Comparison of ENCODE assay signal across 8 mouse cellular contexts in the genomic region with DNA sequence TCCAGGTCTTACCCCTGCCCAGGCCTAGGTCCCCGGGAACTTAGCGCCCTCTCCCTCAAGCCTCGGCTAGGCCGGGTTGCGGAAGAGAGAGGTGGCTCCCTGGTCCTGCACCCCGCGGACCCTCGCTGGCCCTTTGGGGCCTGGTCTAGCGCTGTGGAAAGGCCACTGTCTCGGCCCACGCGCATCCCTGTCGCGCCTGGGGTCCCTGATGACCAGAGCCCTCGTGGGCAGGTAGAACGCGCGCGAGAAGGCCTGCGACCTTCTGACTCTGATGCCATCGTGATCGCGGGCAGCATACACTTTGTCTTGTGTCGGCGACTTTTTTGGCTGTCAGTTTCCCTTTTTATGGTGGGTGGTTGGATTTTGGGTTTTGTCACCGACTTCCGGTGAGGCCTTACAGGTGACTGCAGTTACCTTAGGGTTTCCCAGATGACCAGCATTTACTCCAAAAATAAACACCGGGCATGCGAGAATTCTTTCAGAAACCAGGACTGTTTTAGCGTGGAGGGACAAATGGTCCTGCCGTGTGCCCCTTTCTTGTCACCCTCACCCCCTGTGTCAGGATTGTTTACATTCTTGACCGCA. TPM values are rescaled to one million over a fixed set of nuclear protein-coding genes. Genes with fewer than 3 reads are reported as not detected.
DNase-seq lines count a peak whose midpoint lies in the region; ATAC-seq and TF ChIP-seq lines count a peak whose summit lies in the region.

A gene (minus strand): TSS at position 223 of the 585 bp plus-strand sequence.

- TF ChIP-seq POLR2A in liver, adult 2 months (IDR thresholded peaks at IDR 0.05; ENCODE audit: extremely low read depth, insufficient read depth, low read length), result no peak

- H3K36me3 ChIP-seq in forebrain, embryonic 14.5 days (ENCODE audit: control insufficient read depth, insufficient read depth, low read length), result peaks cover 7% of the 10 kb centered on the region
- peaks cover 15% of the 10 kb centered on the region for H3K36me3 ChIP-seq in liver, adult 2 months (ENCODE audit: control insufficient read depth, insufficient read depth, low read length)
- peaks cover 10% of the 10 kb centered on the region; the same call in 1 of the 2 replicates for H3K36me3 ChIP-seq in neural tube, embryonic 13.5 days

- H3K9me3 ChIP-seq in forebrain, embryonic 14.5 days (replicated peaks; ENCODE audit: control insufficient read depth, low read length), result no peaks in the 10 kb centered on the region
- H3K9me3 ChIP-seq in neural tube, embryonic 13.5 days, result no peaks in the 10 kb centered on the region

- WGBS in forebrain, embryonic 14.5 days, result 1% methylated on average over 32 of the region's 32 CpGs
- under 1% methylated on average over 32 of the region's 32 CpGs for WGBS in liver, adult 2 months
- 2% methylated on average over 29 of the region's 32 CpGs for WGBS in neural tube, embryonic 13.5 days

- H3K27me3 ChIP-seq in forebrain, embryonic 14.5 days (replicated peaks; ENCODE audit: control insufficient read depth, insufficient read depth, low read length), result no peaks in the 10 kb centered on the region
- H3K27me3 ChIP-seq in liver, adult 2 months (ENCODE audit: control insufficient read depth, insufficient read depth, low read length), result no peaks in the 10 kb centered on the region
- H3K27me3 ChIP-seq in neural tube, embryonic 13.5 days, result no peaks in the 10 kb centered on the region

- peaks cover 14% of the 10 kb centered on the region for H3K79me2 ChIP-seq in liver, adult 2 months (ENCODE audit: control insufficient read depth, insufficient read depth, low read length)

- TF ChIP-seq CTCF in liver, adult 2 months (IDR thresholded peaks at IDR 0.05; ENCODE audit: low read depth, low read length), result no peak

- ATAC-seq in forebrain, embryonic 14.5 days, result peak; percentile 71
- peak; percentile 76 for ATAC-seq in neural tube, embryonic 13.5 days (ENCODE audit: low read depth)

- H3K4me3 ChIP-seq in forebrain, embryonic 14.5 days (ENCODE audit: low read depth, low read length), result peak within 1 kb of the TSS; percentile 85
- H3K4me3 ChIP-seq in liver, adult 2 months (ENCODE audit: insufficient read depth, low read depth, low read length), result peak within 1 kb of the TSS; percentile 98
- peak within 1 kb of the TSS; percentile 93 for H3K4me3 ChIP-seq in neural tube, embryonic 13.5 days

- H3K4me2 ChIP-seq in forebrain, embryonic 14.5 days (ENCODE audit: low read length), result peak within 1 kb of the TSS; percentile 84
- peak within 1 kb of the TSS; percentile 65 for H3K4me2 ChIP-seq in neural tube, embryonic 13.5 days

- DNase-seq in cerebellum, adult 9-10 months, result peak; percentile 48
- DNase-seq in cerebellum, adult 11 months, result no peak
- peak; percentile 7 for DNase-seq in ovary, postnatal 14 days (ENCODE audit: low spot score)
- DNase-seq in ovary, postnatal 10 days (ENCODE audit: low spot score), result no peak
- DNase-seq in forebrain, embryonic 14.5 days (ENCODE audit: low spot score), result peak; percentile 17
- peak; percentile 48 for DNase-seq in liver, adult 2 months (ENCODE audit: extremely low read depth, low read depth, low spot score)
- DNase-seq in thymus, postnatal 36 days, result no peak

- peak within 1 kb of the TSS; percentile 93 for H3K9ac ChIP-seq in forebrain, embryonic 14.5 days (ENCODE audit: low read length)
- H3K9ac ChIP-seq in liver, adult 2 months (ENCODE audit: low read depth, low read length), result peak within 1 kb of the TSS; percentile 92
- peak within 1 kb of the TSS; percentile 95 for H3K9ac ChIP-seq in neural tube, embryonic 13.5 days

- H3K27ac ChIP-seq in forebrain, embryonic 14.5 days (ENCODE audit: low read depth, low read length), result peak within 1 kb of the TSS; percentile 39; the same call in 1 of the 2 replicates
- peak within 1 kb of the TSS; percentile 99 for H3K27ac ChIP-seq in liver, adult 2 months (replicated peaks; ENCODE audit: insufficient read depth, low read depth, low read length)
- peak within 1 kb of the TSS; percentile 68 for H3K27ac ChIP-seq in neural tube, embryonic 13.5 days (replicated peaks)

- peaks cover 14% of the 10 kb centered on the region for H3K4me1 ChIP-seq in forebrain, embryonic 14.5 days (ENCODE audit: control insufficient read depth, insufficient read depth, low read length)
- peaks cover 8% of the 10 kb centered on the region for H3K4me1 ChIP-seq in liver, adult 2 months (ENCODE audit: control insufficient read depth, insufficient read depth, low read length)
- H3K4me1 ChIP-seq in neural tube, embryonic 13.5 days (replicated peaks), result peaks cover 29% of the 10 kb centered on the region

RNA-seq across cellular contexts. Expression of the gene that starts here (rescaled TPM):
- polyA plus RNA-seq in forebrain, embryonic 14.5 days (2014; fragmentation: Nextera tagmentation; extraction: Ambion mirVana), result 0.67 and 1.8 TPM in 2 replicates
- total RNA-seq in liver, adult 2 months (2014; rRNA removed), result not detected in 2 replicates
- polyA plus RNA-seq in liver, adult 2 months (2012; rRNA removed), result not detected in 2 replicates
- polyA plus RNA-seq in neural tube, embryonic 13.5 days (2015; fragmentation: Nextera tagmentation; extraction: Ambion mirVana), result 1.1 and 2.4 TPM in 2 replicates

Comparison
In these comparisons a context has a peak if more than half of its experiments do, and no peak if none do; other contexts are left out.
1. DNase-seq: peak in cerebellum, adult 9-10 months (single experiment), ovary, postnatal 14 days (single experiment) and forebrain, embryonic 14.5 days (single experiment); none in cerebellum, adult 11 months (single experiment), ovary, postnatal 10 days (single experiment) and thymus, postnatal 36 days (0 of 2).
2. Peak in DNase-seq, H3K4me3 ChIP-seq, H3K27ac ChIP-seq and H3K9ac ChIP-seq in liver, adult 2 months; RNA of the gene not detected or under 1 TPM.
3. H3K27ac ChIP-seq: peak in every context shown above with its lines; median percentile 99 in liver, adult 2 months; 68 in neural tube, embryonic 13.5 days; 39 in forebrain, embryonic 14.5 days.
4. Peak in every context shown above with its lines, with median percentiles within 50 percentile points of each other: H3K4me3 ChIP-seq and H3K9ac ChIP-seq.